In genomic region chr11:116022256-116022780, GRCm38 (mm10) we compare ENCODE assay signal across 1 mouse cellular context.
TF ChIP-seq lines count a peak whose summit lies in the region.

No protein-coding gene starts in this region.

TF ChIP-seq in CH12.LX, 34 proteins besides CTCF, POLR2A, EP300 and RAD21 (continued from another document):
- TF ChIP-seq GABPA (IDR thresholded peaks at IDR 0.05; ENCODE audit: insufficient replicate concordance, low read depth, low read length) (no peak), KAT2A (IDR thresholded peaks at IDR 0.05; ENCODE audit: insufficient replicate concordance, low read length) (no peak), ZNF384 (IDR thresholded peaks at IDR 0.05; ENCODE audit: low read depth, low read length) (no peak), JUND (conservative IDR thresholded peaks at IDR 0.05; ENCODE audit: low read depth, low read length) (no peak), TBP (conservative IDR thresholded peaks at IDR 0.05; ENCODE audit: low read depth, low read length) (no peak), RCOR1 (conservative IDR thresholded peaks at IDR 0.05; ENCODE audit: low read depth, low read length) (no peak)
